Mouse (Mus musculus) splenic B cell, adult 2 months (primary cell): Measurements from ENCODE around the gene Zfr2.

Source experiments
- DNase-seq: peaks from one replicate; pipeline ENCODE4 v3.0.0-alpha.2; 2011; ENCODE audit warnings: low read depth, low spot score
- H3K27me3 ChIP-seq: 2 replicates; pipeline ENCODE4 v1.6.1; 2012; ENCODE audit warnings: mild to moderate bottlenecking, low read length, moderate library complexity, mixed read lengths; ENCODE audit not compliant: control insufficient read depth, poor library complexity, insufficient read depth, severe bottlenecking
- H3K36me3 ChIP-seq: 2 replicates; pipeline ENCODE4 v1.6.1; 2012; ENCODE audit warnings: mild to moderate bottlenecking, low read length, moderate library complexity, mixed read lengths; ENCODE audit not compliant: control insufficient read depth, poor library complexity, insufficient read depth, severe bottlenecking

Zfr2 gene

GRCm38 (mm10) chr10:81295185-81295584 lies 62.2 kb downstream of the Zfr2 start:
- H3K27me3 ChIP-seq, result no peaks in the 10 kb centered on the region
- H3K36me3 ChIP-seq, result no peaks in the 10 kb centered on the region
- no peak for DNase-seq

GRCm38 (mm10) chr10:81297246-81297645 lies 64.3 kb downstream of the Zfr2 start:
- peak; percentile 80 for DNase-seq
- Histone ChIP-seq H3K27me3 (no peaks in the 10 kb centered on the region), H3K36me3 (no peaks in the 10 kb centered on the region)

GRCm38 (mm10) chr10:81297845-81298244 lies 64.9 kb downstream of the Zfr2 start:
- DNase-seq, result peak; percentile 80
- Histone ChIP-seq H3K36me3 (no peaks in the 10 kb centered on the region), H3K27me3 (no peaks in the 10 kb centered on the region)

GRCm38 (mm10) chr10:81298369-81299100 lies 65.6 kb downstream of the Zfr2 start:
- DNase-seq, result peak; percentile 85
- H3K36me3 ChIP-seq, result no peaks in the 10 kb centered on the region
- no peaks in the 10 kb centered on the region for H3K27me3 ChIP-seq

- DNase-seq, result no peak
- Histone ChIP-seq H3K36me3 (no peaks in the 10 kb centered on the region), H3K27me3 (no peaks in the 10 kb centered on the region)
Measured at GRCm38 (mm10) chr10:81299585-81300351, 66.8 kb downstream of the Zfr2 start.

GRCm38 (mm10) chr10:81300352-81300907 lies 67.5 kb downstream of the Zfr2 start:
- Histone ChIP-seq H3K36me3 (no peaks in the 10 kb centered on the region), H3K27me3 (no peaks in the 10 kb centered on the region)
- no peak for DNase-seq

- Histone ChIP-seq H3K27me3 (no peaks in the 10 kb centered on the region), H3K36me3 (no peaks in the 10 kb centered on the region)
- DNase-seq, result peak; percentile 61
Measured at GRCm38 (mm10) chr10:81301321-81301720, 68.4 kb downstream of the Zfr2 start.
